Mouse (Mus musculus) C2C12 (cell line): ENCODE measurements around the gene Dnase1l1.

ENCODE experiments used
- CEBPB ChIP-seq: IDR thresholded peaks from one replicate; pipeline ENCODE4 v1.6.1; 2011; ENCODE audit warnings: low read depth, mild to moderate bottlenecking, control low read depth, moderate library complexity
- CTCF ChIP-seq: IDR thresholded peaks from one replicate; pipeline ENCODE4 v1.5.1; 2011; ENCODE audit not compliant: control insufficient read depth, insufficient read depth, insufficient read length
- FOSL1 ChIP-seq: IDR thresholded peaks from one replicate; pipeline ENCODE4 v1.8.0; 2011; ENCODE audit warnings: mild to moderate bottlenecking, low read length; ENCODE audit not compliant: poor library complexity, insufficient read depth, severe bottlenecking
- MAX ChIP-seq: IDR thresholded peaks from one replicate; pipeline ENCODE4 v1.6.1; 2011; ENCODE audit warnings: mild to moderate bottlenecking, control low read depth
- MYOG ChIP-seq: IDR thresholded peaks from one replicate; pipeline ENCODE4 v1.6.1; 2011; ENCODE audit not compliant: control insufficient read depth, insufficient read length; ENCODE audit errors: extremely low read depth
- USF1 ChIP-seq: IDR thresholded peaks from one replicate; pipeline ENCODE4 v1.6.1; 2011; ENCODE audit warnings: low read depth, mild to moderate bottlenecking, control low read depth, moderate library complexity

DNA sequence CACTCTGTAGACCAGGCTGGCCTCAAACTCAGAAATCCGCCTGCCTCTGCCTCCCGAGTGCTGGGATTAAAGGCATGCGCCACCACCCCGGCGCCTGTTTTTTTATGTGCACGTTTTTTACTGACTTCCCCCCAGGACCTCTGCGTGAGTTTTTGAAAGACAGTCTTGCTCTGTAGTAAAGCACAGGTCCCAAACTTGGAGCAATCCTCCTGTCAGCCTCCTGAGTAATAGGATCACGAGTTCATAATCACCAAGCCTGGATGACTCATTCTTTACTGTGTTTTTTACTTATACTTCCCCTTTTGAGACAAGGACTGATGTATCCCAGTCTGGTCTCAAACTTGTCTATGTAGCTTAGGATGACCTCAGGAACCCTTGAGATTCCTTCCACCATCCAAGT lies 4.2 kb downstream of the Dnase1l1 start:
- TF ChIP-seq CTCF = no peak
- no peak for TF ChIP-seq USF1
- no peak for TF ChIP-seq FOSL1
- TF ChIP-seq MAX = no peak
- TF ChIP-seq MYOG = no peak
- TF ChIP-seq CEBPB = no peak
